Mouse (Mus musculus) Muller cell, postnatal 12 days (primary cell): ENCODE results near the gene Slc17a3.

Experiments
- DNase-seq: peaks from one replicate; pipeline ENCODE4 v3.0.0-alpha.2; 2015; ENCODE audit errors: inconsistent ontology term

The Slc17a3 gene

DNA sequence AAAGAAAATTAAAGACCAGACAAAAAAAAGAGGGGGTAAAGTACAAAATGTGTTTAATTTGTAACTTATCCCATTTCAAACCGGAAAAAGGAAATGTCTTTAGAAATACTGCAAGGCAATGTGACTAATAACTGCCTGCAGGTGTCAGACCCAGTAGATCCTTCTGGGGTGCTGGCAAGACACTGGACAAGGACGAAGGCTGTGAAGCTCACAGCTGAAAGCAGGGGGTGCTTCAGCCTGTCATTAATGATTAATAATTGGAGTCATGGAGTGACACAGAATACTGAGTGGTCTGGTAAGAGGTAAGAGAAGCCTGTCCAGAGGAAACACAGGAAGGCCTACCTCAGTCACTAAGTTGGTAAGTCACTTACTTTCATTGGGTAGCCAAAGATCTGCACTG, at the start of gene Slc17a3:
Gene Slc17a3, plus strand, starts transcription at position 127 of the 400 bp plus-strand sequence.
- no peak for DNase-seq

DNA sequence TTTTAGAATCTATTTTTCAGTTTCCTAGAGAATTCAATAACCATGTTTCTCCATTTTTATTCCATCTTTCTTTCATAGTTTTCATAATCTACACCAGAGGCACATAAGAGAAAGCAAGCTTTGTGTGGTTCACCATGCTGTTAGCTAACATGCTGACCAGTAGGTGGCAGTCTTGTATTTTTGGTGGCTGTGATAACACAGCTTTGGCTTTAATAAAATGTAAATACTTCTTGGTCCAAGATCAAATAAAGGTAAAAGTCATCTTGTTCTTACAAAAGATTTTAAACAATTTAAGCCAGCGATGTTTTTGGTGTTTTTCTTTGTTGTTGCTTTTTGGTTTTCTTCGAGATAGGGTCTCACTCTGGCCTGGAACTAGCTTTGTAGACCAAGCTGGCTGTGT, 46.7 kb upstream of the Slc17a3 start:
- DNase-seq: peak; percentile 24

DNA sequence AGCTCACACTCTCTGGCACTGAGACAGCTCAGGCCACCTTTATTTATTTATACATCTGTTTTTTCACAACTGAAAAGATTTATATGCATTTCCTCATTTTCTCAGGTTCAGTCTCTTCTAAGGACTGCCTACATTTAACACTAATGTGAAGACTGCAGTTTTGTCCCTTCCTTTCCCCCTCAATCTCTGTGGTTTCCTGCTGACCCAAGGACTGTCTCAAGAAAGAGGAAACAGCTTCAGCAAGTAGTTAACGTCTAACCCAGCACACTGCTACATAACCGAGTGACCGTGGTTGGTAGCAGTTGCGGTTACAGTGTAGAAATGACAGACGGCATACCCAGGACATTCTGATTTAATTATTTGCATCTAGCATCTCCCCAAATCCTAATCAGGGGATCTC, 39.8 kb upstream of the Slc17a3 start:
- DNase-seq: no peak

DNA sequence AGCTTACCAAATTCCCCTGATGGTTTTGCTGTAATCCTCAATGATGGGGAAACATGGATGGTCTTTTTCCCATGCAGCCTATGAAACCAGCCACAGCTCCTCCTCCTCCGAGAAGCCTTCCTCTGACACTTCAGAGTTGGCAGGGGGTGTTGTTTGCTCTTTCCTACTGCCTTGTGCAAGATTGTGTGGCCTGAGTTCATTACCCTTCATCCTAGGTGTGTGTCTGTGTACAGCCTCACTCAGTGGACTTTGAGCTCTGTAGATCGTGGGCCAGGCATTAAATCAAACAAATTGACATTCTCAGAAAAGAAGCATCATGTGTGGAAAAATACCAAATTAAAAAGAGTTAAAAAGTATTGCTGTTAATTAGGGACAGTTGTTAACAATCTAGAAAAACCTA, 34.7 kb upstream of the Slc17a3 start:
- DNase-seq: no peak

DNA sequence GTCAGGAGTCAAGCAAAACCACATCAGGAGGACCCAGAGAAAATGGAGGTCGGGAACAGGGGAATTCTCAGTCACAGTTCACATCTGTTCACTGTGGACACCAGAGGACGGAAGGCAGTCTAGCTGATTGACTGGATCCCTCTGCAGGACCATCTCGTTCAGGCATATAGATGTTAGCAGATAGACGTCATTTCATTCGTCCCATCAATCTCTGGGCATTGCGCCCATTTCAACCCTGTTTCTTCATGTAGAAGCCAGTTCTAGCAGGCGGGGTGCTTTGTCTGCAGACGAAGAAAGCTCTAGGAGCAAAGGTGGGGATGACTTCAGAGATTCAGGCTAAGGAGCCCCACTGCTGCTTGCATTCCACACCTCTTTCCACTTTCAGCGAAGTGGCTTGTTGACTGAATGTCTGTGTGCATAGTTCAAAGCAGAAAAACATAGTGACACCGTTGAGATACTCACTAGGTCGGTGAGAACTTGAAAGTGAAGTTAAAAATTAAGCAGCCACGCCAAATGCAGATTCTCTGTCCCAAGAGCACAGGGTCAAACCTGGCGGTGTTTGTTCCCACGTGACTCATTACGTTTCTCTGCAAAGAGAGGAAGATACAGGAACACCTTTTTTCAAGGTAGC, 32.7 kb upstream of the Slc17a3 start, which contains the start of gene Slc17a2:
Gene Slc17a2, plus strand, starts transcription at position 572 of the 631 bp plus-strand sequence.
- no peak for DNase-seq

- no peak for DNase-seq
Observed at GRCm38 (mm10) chr13:23816148-23816547, 23.1 kb upstream of the Slc17a3 start.

GRCm38 (mm10) chr13:23820179-23820940, 18.9 kb upstream of the Slc17a3 start:
- DNase-seq: no peak

DNA sequence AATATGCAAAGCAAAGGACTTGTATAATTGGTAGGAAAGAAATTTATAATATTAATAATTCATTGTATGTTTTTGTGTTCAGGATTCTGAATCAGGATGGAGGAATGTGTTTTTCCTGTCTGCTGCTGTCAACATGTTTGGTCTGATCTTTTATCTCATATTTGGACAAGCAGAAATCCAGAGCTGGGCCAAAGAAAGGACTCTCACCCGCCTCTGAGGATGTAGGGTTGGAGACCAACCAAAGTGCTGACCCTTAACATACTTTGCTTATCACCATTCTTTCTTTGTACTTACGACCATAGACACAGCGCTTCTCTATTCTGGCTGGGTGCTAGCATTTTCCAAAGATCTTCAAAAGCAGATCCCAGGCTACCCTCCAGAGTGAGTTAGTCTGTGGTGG, 17.0 kb upstream of the Slc17a3 start:
- no peak for DNase-seq

DNA sequence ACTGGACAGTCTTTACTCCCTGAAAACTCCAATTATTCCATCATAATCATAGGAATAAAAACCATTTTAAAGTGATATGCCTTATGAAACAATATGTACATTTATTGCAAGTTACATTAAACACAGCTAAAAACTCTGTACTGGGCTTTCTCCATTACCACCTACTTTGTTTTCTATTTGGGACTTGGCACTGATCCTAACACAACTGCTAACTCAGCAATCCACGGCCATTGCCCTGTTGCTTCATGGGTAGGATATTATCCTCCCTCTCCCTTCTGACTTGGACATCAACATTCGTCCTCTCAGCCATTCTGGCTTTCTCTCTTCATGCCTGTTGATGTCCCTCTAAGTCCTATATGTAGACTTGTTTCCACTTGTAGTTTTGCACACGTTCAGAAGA, 12.6 kb upstream of the Slc17a3 start:
- DNase-seq: no peak

GRCm38 (mm10) chr13:23833053-23833452, 6.2 kb upstream of the Slc17a3 start:
- DNase-seq: peak; percentile 56

GRCm38 (mm10) chr13:23834836-23835235, 4.4 kb upstream of the Slc17a3 start:
- DNase-seq: no peak

- no peak for DNase-seq
Observed at GRCm38 (mm10) chr13:23836630-23837029, 2.6 kb upstream of the Slc17a3 start.

DNA sequence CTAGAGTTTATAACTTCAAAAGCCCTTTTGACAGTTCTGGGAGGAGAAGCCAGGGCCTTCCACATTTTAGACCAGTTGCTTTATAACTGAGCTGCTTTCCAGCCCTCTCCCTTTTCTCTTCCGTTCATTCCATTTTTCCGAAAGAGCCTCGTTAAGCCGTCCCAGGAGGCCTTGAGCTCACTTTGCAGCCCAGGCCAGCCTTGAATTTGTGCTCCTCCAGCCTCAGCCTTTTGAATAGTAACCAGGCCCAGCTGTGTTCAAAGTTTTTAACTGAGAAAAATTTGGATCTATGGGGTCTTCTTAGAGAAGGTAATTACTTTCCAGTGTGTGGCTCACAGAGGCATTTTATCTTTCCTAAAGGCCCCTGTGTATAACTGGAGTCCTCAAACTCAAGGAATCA, 6.6 kb downstream of the Slc17a3 start:
- no peak for DNase-seq

- DNase-seq: no peak
Observed at GRCm38 (mm10) chr13:23849299-23849698, 10.1 kb downstream of the Slc17a3 start.

GRCm38 (mm10) chr13:23856401-23856800, 17.2 kb downstream of the Slc17a3 start:
- no peak for DNase-seq

GRCm38 (mm10) chr13:23861815-23862214, 22.6 kb downstream of the Slc17a3 start:
- DNase-seq: no peak

GRCm38 (mm10) chr13:23864711-23865110, 25.5 kb downstream of the Slc17a3 start:
- DNase-seq: no peak

DNA sequence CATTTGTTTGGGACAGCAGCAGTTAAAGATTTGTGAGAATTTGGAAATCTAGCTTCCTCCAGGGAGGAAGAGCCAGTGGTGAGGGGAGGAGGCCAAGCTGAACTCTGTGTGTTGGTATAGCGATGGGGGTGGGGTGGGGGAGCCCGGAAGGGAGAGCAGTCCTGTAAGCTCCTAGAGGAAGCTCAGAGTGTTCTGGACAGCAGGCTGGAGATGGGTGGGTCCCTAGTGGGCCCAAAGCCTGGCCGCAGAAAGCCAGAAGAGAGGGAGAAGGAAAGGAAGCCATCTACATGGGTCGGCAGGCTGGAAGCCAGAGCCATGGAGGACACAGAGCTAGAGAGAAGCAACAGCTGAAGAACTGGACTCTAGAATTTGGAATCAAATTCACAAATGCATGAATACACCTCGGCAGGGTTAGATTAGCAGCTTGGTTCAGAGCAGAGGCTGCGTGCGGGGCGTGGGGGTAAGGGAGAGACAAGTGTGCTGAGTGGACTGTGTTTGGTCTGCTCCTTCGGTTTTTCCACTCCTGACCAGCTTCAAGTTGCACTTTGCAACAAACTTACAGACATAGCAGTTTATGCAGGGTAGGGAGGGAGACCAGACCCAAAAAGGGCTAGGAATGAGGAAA, 27.0 kb downstream of the Slc17a3 start:
- no peak for DNase-seq

DNA sequence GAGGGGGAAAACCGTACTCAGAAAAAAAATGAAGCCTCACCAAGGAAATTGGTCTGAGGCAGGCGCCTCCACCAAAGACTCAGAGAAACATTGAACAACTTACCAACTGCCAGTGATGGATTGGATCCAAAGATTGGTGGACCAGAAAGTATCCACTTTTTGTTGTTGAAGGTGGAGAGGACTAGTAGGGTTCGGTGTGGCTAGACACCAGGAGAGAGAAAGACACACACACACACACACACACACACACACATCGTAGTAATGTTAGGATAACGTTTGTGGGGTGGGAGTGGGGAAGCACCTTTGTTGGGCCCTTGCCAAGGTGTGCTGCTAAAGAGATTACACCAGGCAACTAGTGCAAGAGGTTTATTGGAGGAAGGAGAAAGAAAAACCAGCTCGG, 27.8 kb downstream of the Slc17a3 start:
- DNase-seq: no peak

- DNase-seq: no peak
Observed at GRCm38 (mm10) chr13:23867405-23867804, 28.2 kb downstream of the Slc17a3 start, which contains the start of gene Slc17a1. Gene Slc17a1, plus strand, starts transcription at chr13:23867750.

GRCm38 (mm10) chr13:23868790-23869533, 29.7 kb downstream of the Slc17a3 start:
- no peak for DNase-seq

- no peak for DNase-seq
Observed at GRCm38 (mm10) chr13:23869996-23870395, 30.8 kb downstream of the Slc17a3 start.
